Mouse (Mus musculus): ENCODE measurements around the gene Gm37240. TPM values are rescaled to one million over a fixed set of nuclear protein-coding genes. Genes with fewer than 3 reads are reported as not detected.

Gm37240 gene
- polyA plus RNA-seq, 1 experiment from 2014 or later: 18.1 TPM

DNA sequence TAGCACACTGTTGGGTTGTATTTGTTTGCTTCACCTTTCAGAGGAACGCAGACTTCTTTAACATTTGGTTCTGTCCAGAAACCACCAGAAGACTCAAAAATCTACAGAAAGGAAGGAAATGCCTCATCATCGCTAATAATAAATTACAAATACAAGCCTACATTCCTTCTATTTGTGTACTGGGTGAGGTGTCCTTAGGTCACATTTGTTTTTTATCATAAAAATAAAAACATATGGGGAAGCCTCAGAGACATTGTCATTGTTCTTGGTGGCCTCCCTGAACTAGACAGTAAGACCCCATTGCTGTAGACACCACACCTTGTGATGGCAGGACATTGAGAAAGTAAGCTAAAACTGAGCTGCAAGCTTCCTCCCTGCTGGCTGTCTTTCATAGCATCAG is 70.1 kb downstream of the Gm37240 start, which contains the start of gene Fam160a1:
Gene Fam160a1, minus strand, starts transcription at position 101 of the 400 bp plus-strand sequence.
- H3K4me2 ChIP-seq (replicated peaks; ENCODE audit: low read depth): no peak within 1 kb of the TSS
- no peak for ATAC-seq (ENCODE audit: low FRiP score, low TSS enrichment)
- no peak within 1 kb of the TSS for H3K9ac ChIP-seq (ENCODE audit: low read length)
- no peak within 1 kb of the TSS for H3K4me3 ChIP-seq (ENCODE audit: low read depth, low read length)
- TF ChIP-seq EP300 (optimal IDR thresholded peaks at IDR 0.05): no peak
- no peak for TF ChIP-seq CTCF (IDR thresholded peaks at IDR 0.05; ENCODE audit: low read depth)
- no peaks in the 10 kb centered on the region for H3K4me1 ChIP-seq (replicated peaks; ENCODE audit: control insufficient read depth, insufficient read depth)
- WGBS: 73% methylated on average over 2 of the region's 2 CpGs
- no peaks in the 10 kb centered on the region for H3K27me3 ChIP-seq (ENCODE audit: control insufficient read depth, insufficient read depth, low read length)
- no peak for DNase-seq (ENCODE audit: low spot score)
- H3K9me3 ChIP-seq (ENCODE audit: control insufficient read depth, low read length): no peaks in the 10 kb centered on the region
- no peak within 1 kb of the TSS for H3K27ac ChIP-seq (replicated peaks)
- no peaks in the 10 kb centered on the region for H3K36me3 ChIP-seq (ENCODE audit: control insufficient read depth, insufficient read depth, low read length)

DNA sequence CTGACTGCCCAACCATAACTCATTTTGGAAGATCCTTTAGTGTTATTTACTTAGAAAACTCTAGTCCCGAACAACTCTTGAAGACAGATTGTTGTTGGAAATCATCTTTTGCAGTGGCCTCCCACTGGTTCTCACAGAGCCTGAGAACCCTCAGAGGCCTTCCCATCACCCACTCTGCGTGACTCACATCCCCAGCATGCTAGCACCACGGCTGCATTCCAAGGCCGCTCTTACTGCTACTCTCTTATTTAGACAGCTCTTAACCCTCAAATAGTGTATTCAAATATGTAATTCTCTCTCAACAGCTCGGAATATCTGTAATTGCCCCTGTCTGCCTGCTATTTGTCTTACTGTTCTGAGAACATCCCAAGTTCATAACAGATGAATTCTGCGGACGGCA is 73.1 kb downstream of the Gm37240 start:
- Histone ChIP-seq H3K27ac (replicated peaks) (no peak overlapping the region), H3K4me3 (ENCODE audit: low read depth, low read length) (no peak overlapping the region), H3K4me2 (replicated peaks; ENCODE audit: low read depth) (no peak overlapping the region), H3K9ac (ENCODE audit: low read length) (no peak overlapping the region), H3K4me1 (replicated peaks; ENCODE audit: control insufficient read depth, insufficient read depth) (no peaks in the 10 kb centered on the region), H3K27me3 (ENCODE audit: control insufficient read depth, insufficient read depth, low read length) (no peaks in the 10 kb centered on the region), H3K36me3 (ENCODE audit: control insufficient read depth, insufficient read depth, low read length) (no peaks in the 10 kb centered on the region), H3K9me3 (ENCODE audit: control insufficient read depth, low read length) (no peaks in the 10 kb centered on the region)
- TF ChIP-seq EP300 (optimal IDR thresholded peaks at IDR 0.05): no peak
- no peak for TF ChIP-seq CTCF (IDR thresholded peaks at IDR 0.05; ENCODE audit: low read depth)
- WGBS: 32% methylated on average over 7 of the region's 7 CpGs
- peak; percentile 22 for DNase-seq (ENCODE audit: low spot score)
- peak; percentile 51; the same call in 1 of the 2 replicates for ATAC-seq (ENCODE audit: low FRiP score, low TSS enrichment)

DNA sequence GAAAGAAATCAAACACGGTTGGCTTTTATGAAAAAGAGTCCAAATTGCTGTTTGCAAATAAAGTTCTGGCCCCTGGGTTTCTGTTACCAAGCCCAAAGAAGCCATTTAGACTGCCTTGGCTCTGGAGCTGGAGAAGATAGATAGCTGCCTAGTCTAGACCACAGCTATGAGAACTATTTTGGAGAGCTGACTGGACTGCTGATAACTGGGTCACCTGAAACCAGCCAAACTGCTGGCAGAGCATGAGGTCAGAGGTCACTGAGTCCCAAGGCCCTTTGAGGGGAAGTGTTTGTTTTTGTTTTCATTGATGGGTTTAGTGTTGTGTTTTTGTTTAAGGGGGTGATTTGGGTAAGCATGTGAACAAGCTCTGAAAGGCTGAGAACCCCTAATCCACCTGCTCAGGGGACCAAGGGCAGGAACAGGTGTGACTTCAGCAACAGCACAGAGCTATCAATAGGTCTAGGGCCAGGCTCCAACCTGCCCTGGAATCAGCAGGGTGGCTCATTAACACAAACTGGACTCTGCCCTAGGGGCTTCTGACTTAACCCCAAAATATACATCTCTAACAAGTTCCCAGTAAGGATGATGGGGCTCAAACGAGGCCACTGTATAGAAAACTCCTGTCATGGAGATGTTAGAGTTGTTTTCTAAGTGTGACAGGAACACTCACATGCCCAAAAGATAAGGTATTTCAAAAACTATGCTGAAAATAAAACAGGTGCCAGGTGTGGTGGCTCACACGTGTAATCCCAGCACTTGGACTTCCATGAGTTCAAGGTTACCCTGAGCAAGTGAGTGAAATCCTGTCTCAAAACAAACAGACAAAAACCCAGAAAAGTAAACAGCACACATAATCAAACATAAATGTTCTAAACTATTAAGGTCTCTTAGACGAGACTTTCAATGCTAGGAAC is 74.0 kb downstream of the Gm37240 start:
- TF ChIP-seq EP300 (optimal IDR thresholded peaks at IDR 0.05) (no peak), CTCF (IDR thresholded peaks at IDR 0.05; ENCODE audit: low read depth) (no peak)
- no peak overlapping the region for H3K4me3 ChIP-seq (ENCODE audit: low read depth, low read length)
- ATAC-seq (ENCODE audit: low FRiP score, low TSS enrichment) (no peak), DNase-seq (ENCODE audit: low spot score) (no peak)
- WGBS: 36% methylated on average over 4 of the region's 4 CpGs
- H3K36me3 ChIP-seq (ENCODE audit: control insufficient read depth, insufficient read depth, low read length): no peaks in the 10 kb centered on the region
- H3K4me2 ChIP-seq (replicated peaks; ENCODE audit: low read depth): no peak overlapping the region
- no peaks in the 10 kb centered on the region for H3K4me1 ChIP-seq (replicated peaks; ENCODE audit: control insufficient read depth, insufficient read depth)
- no peak overlapping the region for H3K27ac ChIP-seq (replicated peaks)
- no peaks in the 10 kb centered on the region for H3K27me3 ChIP-seq (ENCODE audit: control insufficient read depth, insufficient read depth, low read length)
- no peaks in the 10 kb centered on the region for H3K9me3 ChIP-seq (ENCODE audit: control insufficient read depth, low read length)
- H3K9ac ChIP-seq (ENCODE audit: low read length): no peak overlapping the region

GRCm38 (mm10) chr3:85812010-85812409 is 75.3 kb downstream of the Gm37240 start:
- H3K4me1 ChIP-seq (replicated peaks; ENCODE audit: control insufficient read depth, insufficient read depth): no peaks in the 10 kb centered on the region
- TF ChIP-seq CTCF (IDR thresholded peaks at IDR 0.05; ENCODE audit: low read depth) (no peak), EP300 (optimal IDR thresholded peaks at IDR 0.05) (no peak)
- 91% methylated on average over 5 of the region's 5 CpGs for WGBS

DNA sequence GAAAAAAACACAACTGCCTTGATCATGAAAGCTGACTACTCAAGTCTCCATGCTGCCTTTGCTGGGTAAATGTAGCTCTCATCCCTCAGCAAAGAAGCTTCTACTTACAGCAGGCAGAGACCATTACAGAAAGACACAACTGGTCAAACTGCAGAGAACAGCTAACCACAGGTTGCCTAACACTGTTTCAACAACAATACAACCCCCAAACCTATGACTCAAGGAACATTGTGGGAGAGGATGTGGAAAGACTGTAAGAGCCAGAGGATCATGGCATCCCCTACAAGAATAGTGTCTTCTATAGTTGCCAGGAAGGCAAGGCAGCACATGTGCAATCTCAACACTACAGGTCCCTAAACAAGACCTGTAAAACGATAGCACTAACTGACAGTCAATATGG is 94.2 kb downstream of the Gm37240 start:
- TF ChIP-seq EP300 (optimal IDR thresholded peaks at IDR 0.05) (no peak), CTCF (IDR thresholded peaks at IDR 0.05; ENCODE audit: low read depth) (no peak)
- H3K4me2 ChIP-seq (replicated peaks; ENCODE audit: low read depth): no peak overlapping the region
- ATAC-seq (ENCODE audit: low FRiP score, low TSS enrichment): no peak
- no peak overlapping the region for H3K9ac ChIP-seq (ENCODE audit: low read length)
- no peaks in the 10 kb centered on the region for H3K9me3 ChIP-seq (ENCODE audit: control insufficient read depth, low read length)
- H3K4me3 ChIP-seq (ENCODE audit: low read depth, low read length): no peak overlapping the region
- DNase-seq (ENCODE audit: low spot score): no peak
- 35% methylated on average over 1 of the region's 1 CpGs for WGBS
- H3K36me3 ChIP-seq (ENCODE audit: control insufficient read depth, insufficient read depth, low read length): no peaks in the 10 kb centered on the region
- H3K4me1 ChIP-seq (replicated peaks; ENCODE audit: control insufficient read depth, insufficient read depth): no peaks in the 10 kb centered on the region
- H3K27me3 ChIP-seq (ENCODE audit: control insufficient read depth, insufficient read depth, low read length): no peaks in the 10 kb centered on the region
- H3K27ac ChIP-seq (replicated peaks): no peak overlapping the region

More at GRCm38 (mm10) chr3:85812010-85812409, 75.3 kb downstream of the Gm37240 start:
- Histone ChIP-seq H3K4me2 (replicated peaks; ENCODE audit: low read depth) (no peak overlapping the region), H3K27ac (replicated peaks) (no peak overlapping the region), H3K27me3 (ENCODE audit: control insufficient read depth, insufficient read depth, low read length) (no peaks in the 10 kb centered on the region), H3K4me3 (ENCODE audit: low read depth, low read length) (no peak overlapping the region), H3K9me3 (ENCODE audit: control insufficient read depth, low read length) (no peaks in the 10 kb centered on the region), H3K36me3 (ENCODE audit: control insufficient read depth, insufficient read depth, low read length) (no peaks in the 10 kb centered on the region), H3K9ac (ENCODE audit: low read length) (no peak overlapping the region)
- DNase-seq (ENCODE audit: low spot score): no peak
- no peak for ATAC-seq (ENCODE audit: low FRiP score, low TSS enrichment)

DNA sequence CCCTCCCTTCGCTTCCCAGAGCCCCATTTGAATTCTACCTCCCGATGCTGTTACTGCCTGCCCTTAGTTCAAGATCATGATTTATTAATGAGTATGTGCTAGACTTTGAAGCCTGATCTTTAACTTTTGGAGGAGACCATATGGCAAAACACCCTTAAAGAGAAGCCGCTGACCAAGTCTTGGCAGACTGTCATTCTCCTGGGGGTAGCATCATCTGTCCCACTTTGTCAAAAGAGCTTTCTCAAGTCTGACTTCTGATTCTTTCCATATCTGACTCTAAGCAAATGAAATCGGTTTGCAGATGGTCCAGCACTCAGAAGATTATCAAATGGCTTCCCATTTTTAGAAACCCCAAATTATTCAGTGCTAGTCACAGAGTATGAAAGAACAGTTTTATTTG is 97.6 kb downstream of the Gm37240 start:
- ATAC-seq (ENCODE audit: low FRiP score, low TSS enrichment) (no peak), DNase-seq (ENCODE audit: low spot score) (no peak)
- H3K9ac ChIP-seq (ENCODE audit: low read length): no peak overlapping the region
- 69% methylated on average over 4 of the region's 4 CpGs for WGBS
- no peak overlapping the region for H3K4me2 ChIP-seq (replicated peaks; ENCODE audit: low read depth)
- no peaks in the 10 kb centered on the region for H3K27me3 ChIP-seq (ENCODE audit: control insufficient read depth, insufficient read depth, low read length)
- TF ChIP-seq EP300 (optimal IDR thresholded peaks at IDR 0.05): no peak
- no peak for TF ChIP-seq CTCF (IDR thresholded peaks at IDR 0.05; ENCODE audit: low read depth)
- no peaks in the 10 kb centered on the region for H3K36me3 ChIP-seq (ENCODE audit: control insufficient read depth, insufficient read depth, low read length)
- no peak overlapping the region for H3K4me3 ChIP-seq (ENCODE audit: low read depth, low read length)
- H3K4me1 ChIP-seq (replicated peaks; ENCODE audit: control insufficient read depth, insufficient read depth): no peaks in the 10 kb centered on the region
- H3K27ac ChIP-seq (replicated peaks): no peak overlapping the region
- H3K9me3 ChIP-seq (ENCODE audit: control insufficient read depth, low read length): no peaks in the 10 kb centered on the region
